Mouse (Mus musculus) liver, adult 10 weeks (tissue): ENCODE data around the gene Ptpn20. TPM values are rescaled to one million over a fixed set of nuclear protein-coding genes. Genes with fewer than 3 reads are reported as not detected.

ENCODE experiments used
- polyA plus RNA-seq: library from polyadenylated mRNA; stranded (reverse); fragments of 350-450 nt; fragmentation: Illumina TruSeq; extraction: RNeasy Lipid Tissue Mini Kit (QIAGEN cat#74804); gene quantifications from one replicate; pipeline ENCODE4 v1.2.3, GENCODE M21; 2014; ENCODE audit warnings: low read depth, low replicate concordance

The Ptpn20 gene
- polyA plus RNA-seq = not detected

DNA sequence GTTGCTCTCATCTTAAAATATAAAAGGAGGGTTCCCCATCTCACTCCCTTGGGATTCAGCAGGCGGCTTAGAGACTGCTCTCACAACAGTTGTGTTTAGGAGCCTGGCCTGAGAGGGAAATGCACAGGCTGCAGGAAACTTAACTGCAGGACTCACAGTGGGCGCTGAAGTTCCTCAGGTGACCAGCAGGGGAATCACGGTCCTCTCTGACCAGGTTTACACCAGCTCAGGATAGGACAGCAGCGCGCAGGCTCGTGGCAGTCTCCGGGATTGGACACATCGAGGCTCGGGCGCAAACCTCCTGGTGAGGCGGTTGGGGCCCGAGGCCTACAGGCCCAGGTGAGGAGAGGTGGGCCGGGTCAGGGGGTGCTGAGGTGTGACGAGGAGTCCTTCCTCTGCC lies at the start of gene Ptpn20:
TSS of gene Ptpn20 (plus strand) at position 257 of the 400 bp plus-strand sequence.

Other genes with a start within 250 kb of the Ptpn20 start
- gene Mapk8, start 142.0 kb upstream of the Ptpn20 start, polyA plus RNA-seq = 37.6 TPM
- not detected for gene Frmpd2, start 117.5 kb upstream of the Ptpn20 start, polyA plus RNA-seq